Mouse (Mus musculus): ENCODE measurements around the gene Map2k7.

GRCm38 (mm10) chr8:4213210-4214005 is 25.1 kb upstream of the Map2k7 start:
- no peak for TF ChIP-seq POLR2A (IDR thresholded peaks at IDR 0.05; ENCODE audit: extremely low read depth, insufficient read depth, low read length)
- no peak for TF ChIP-seq CTCF (IDR thresholded peaks at IDR 0.05; ENCODE audit: extremely low read depth, insufficient read depth, low read length)

Measured in cortical plate, adult 2 months (tissue).